Comparison of ENCODE assay signal across 9 mouse cellular contexts in the genomic region with DNA sequence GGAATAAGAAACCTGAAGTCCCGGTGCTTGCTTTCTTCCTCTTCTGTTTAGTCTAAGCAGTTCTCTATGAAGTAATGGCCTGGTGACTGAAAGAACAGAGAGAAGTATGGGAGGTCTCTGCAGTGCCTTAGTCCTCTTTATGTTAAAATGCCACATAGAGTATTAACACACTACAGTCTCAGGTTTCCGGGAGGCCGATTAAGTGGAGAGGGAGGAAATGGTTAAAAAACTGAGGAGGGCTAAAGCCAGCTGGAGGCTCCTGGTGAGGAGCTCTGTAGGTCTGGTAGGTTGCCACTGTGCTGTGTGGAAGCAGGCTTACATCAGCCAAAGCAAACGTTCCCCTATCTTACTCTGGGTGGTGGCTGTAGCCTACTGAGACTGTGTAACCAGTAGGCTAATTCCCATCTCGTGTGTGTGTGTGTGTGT. TPM values are rescaled to one million over a fixed set of nuclear protein-coding genes. Genes with fewer than 3 reads are reported as not detected.
DNase-seq lines count a peak whose midpoint lies in the region; ATAC-seq and TF ChIP-seq lines count a peak whose summit lies in the region.
"Had no signal": no experiment of that assay in that cellular context is flagged by ENCODE, and none has a peak within 500 bp of the region (broad histone marks: within the 10 kb centered on the region; RNA-seq: fewer than 3 reads in every experiment).

No protein-coding gene starts in this region.

- whole genome bisulfite sequencing in intestine, postnatal 0 days = 27% methylated on average over 5 of the region's 5 CpGs
- WGBS in neural tube, embryonic 14.5 days = 51% methylated on average over 5 of the region's 5 CpGs

- H3K4me1 ChIP-seq in intestine, postnatal 0 days (replicated peaks; ENCODE audit: control insufficient read depth, insufficient read depth, low read length) = peaks cover 5% of the 10 kb centered on the region
- peaks cover 35% of the 10 kb centered on the region for H3K4me1 ChIP-seq in neural tube, embryonic 14.5 days (ENCODE audit: control insufficient read depth, insufficient read depth, low read length)

- no peaks in the 10 kb centered on the region for H3K9me3 ChIP-seq in intestine, postnatal 0 days (ENCODE audit: control insufficient read depth)
- H3K9me3 ChIP-seq in neural tube, embryonic 14.5 days (ENCODE audit: control insufficient read depth, low read length) = no peaks in the 10 kb centered on the region

- no peak overlapping the region for H3K4me3 ChIP-seq in intestine, postnatal 0 days (ENCODE audit: low read depth, low read length)
- no peak overlapping the region for H3K4me3 ChIP-seq in neural tube, embryonic 14.5 days (ENCODE audit: low read depth, low read length)
- H3K4me3 ChIP-seq: erythroblast, embryonic 14.5 days had no signal

- no peak for TF ChIP-seq CTCF in intestine, postnatal 0 days (IDR thresholded peaks at IDR 0.05; ENCODE audit: low read depth)

- no peaks in the 10 kb centered on the region for H3K27me3 ChIP-seq in intestine, postnatal 0 days (replicated peaks; ENCODE audit: control insufficient read depth, insufficient read depth, low read length)
- no peaks in the 10 kb centered on the region for H3K27me3 ChIP-seq in neural tube, embryonic 14.5 days (ENCODE audit: control insufficient read depth, insufficient read depth, low read length)

- ATAC-seq in intestine, postnatal 0 days = 0 out of 2 replicates have a peak, but pooled peaks have one; percentile 20
- ATAC-seq in neural tube, embryonic 14.5 days (ENCODE audit: low read depth) = peak; percentile 36; the same call in 1 of the 2 replicates
- no peak for ATAC-seq in CD4-positive, CD25-positive, alpha-beta regulatory T cell, adult 4 months

- peak overlapping the region; percentile 46; the same call in 1 of the 2 replicates for H3K27ac ChIP-seq in intestine, postnatal 0 days (ENCODE audit: low read depth, low read length)
- no peak overlapping the region; the same call in 1 of the 2 replicates for H3K27ac ChIP-seq in neural tube, embryonic 14.5 days (ENCODE audit: low read depth, low read length)

- H3K9ac ChIP-seq in intestine, postnatal 0 days (ENCODE audit: low read depth, low read length) = no peak overlapping the region
- H3K9ac ChIP-seq in neural tube, embryonic 14.5 days (replicated peaks; ENCODE audit: low read depth, low read length) = no peak overlapping the region

- peak; percentile 54 for DNase-seq in adrenal gland, postnatal 14 days
- no peak for DNase-seq in adrenal gland, postnatal 4 days (ENCODE audit: low spot score in 2 of 2)
- peak; percentile 27 for DNase-seq in 3134 (ENCODE audit: extremely low read depth, insufficient read length, low spot score)
- DNase-seq in forelimb bud, embryonic 11.5 days (ENCODE audit: low read depth, low spot score) = peak; percentile 55
- DNase-seq in left cerebral cortex, postnatal 25 days (ENCODE audit: low spot score in 2 of 2) = no peak

- no peaks in the 10 kb centered on the region for H3K36me3 ChIP-seq in intestine, postnatal 0 days (ENCODE audit: control insufficient read depth, insufficient read depth)
- no peaks in the 10 kb centered on the region for H3K36me3 ChIP-seq in neural tube, embryonic 14.5 days (ENCODE audit: control insufficient read depth, insufficient read depth, low read length)

- no peak overlapping the region for H3K4me2 ChIP-seq in intestine, postnatal 0 days (replicated peaks; ENCODE audit: low read depth)
- no peak overlapping the region for H3K4me2 ChIP-seq in neural tube, embryonic 14.5 days (ENCODE audit: low read depth, low read length)

- intact Hi-C loops in left cerebral cortex, postnatal 25 days (cut with DNase I) = no loop called here

RNA-seq across cellular contexts. Expression of gene Reep3, which starts 18.9 kb away (rescaled TPM):
- 47.1 and 48.2 TPM in 2 replicates for total RNA-seq in adrenal gland, postnatal 14 days (2021)
- total RNA-seq in adrenal gland, postnatal 4 days (2021) = 10 to 100 TPM; 46.2 to 47.0 TPM
- 77.4 and 81.2 TPM in 2 replicates for polyA plus RNA-seq in intestine, postnatal 0 days (2015; fragmentation: Nextera tagmentation; extraction: Ambion mirVana)
- 37.7 and 48.7 TPM in 2 replicates for polyA plus RNA-seq in neural tube, embryonic 14.5 days (2014; fragmentation: Nextera tagmentation; extraction: Ambion mirVana)
- 10 to 100 TPM; 13.8 to 17.3 TPM for polyA plus RNA-seq in CD4-positive, CD25-positive, alpha-beta regulatory T cell, adult 4 months (2017; shearing (Covaris generic))
- 10 to 100 TPM; 18.9 to 21.3 TPM for total RNA-seq in left cerebral cortex, postnatal 25 days (2021)

RNA-seq across cellular contexts. Expression of gene Jmjd1c, which starts 19.8 kb away (rescaled TPM):
- total RNA-seq in adrenal gland, postnatal 14 days (2021) = 56.4 and 61.4 TPM in 2 replicates
- 10 to 100 TPM; 78.5 to 82.9 TPM for total RNA-seq in adrenal gland, postnatal 4 days (2021)
- polyA plus RNA-seq in intestine, postnatal 0 days (2015; fragmentation: Nextera tagmentation; extraction: Ambion mirVana) = 33.4 and 39.6 TPM in 2 replicates
- 62.3 and 67.0 TPM in 2 replicates for polyA plus RNA-seq in neural tube, embryonic 14.5 days (2014; fragmentation: Nextera tagmentation; extraction: Ambion mirVana)
- 10 to 100 TPM; 56.7 to 57.2 TPM for polyA plus RNA-seq in CD4-positive, CD25-positive, alpha-beta regulatory T cell, adult 4 months (2017; shearing (Covaris generic))
- total RNA-seq in left cerebral cortex, postnatal 25 days (2021) = 10 to 100 TPM; 77.1 to 87.7 TPM

Comparison
In these comparisons a context has a peak if more than half of its experiments do, and no peak if none do; other contexts are left out.
1. DNase-seq: peak in adrenal gland, postnatal 14 days (single experiment), 3134 (single experiment) and forelimb bud, embryonic 11.5 days (single experiment); none in adrenal gland, postnatal 4 days (0 of 2) and left cerebral cortex, postnatal 25 days (0 of 2).